Mouse (Mus musculus): ENCODE data around the gene Mycbpap. TPM values are rescaled to one million over a fixed set of nuclear protein-coding genes. Genes with fewer than 3 reads are reported as not detected.

Gene Mycbpap
- total and polyA plus RNA-seq, 3 experiments = 0.12 to 0.17 TPM; not detected in 1

DNA sequence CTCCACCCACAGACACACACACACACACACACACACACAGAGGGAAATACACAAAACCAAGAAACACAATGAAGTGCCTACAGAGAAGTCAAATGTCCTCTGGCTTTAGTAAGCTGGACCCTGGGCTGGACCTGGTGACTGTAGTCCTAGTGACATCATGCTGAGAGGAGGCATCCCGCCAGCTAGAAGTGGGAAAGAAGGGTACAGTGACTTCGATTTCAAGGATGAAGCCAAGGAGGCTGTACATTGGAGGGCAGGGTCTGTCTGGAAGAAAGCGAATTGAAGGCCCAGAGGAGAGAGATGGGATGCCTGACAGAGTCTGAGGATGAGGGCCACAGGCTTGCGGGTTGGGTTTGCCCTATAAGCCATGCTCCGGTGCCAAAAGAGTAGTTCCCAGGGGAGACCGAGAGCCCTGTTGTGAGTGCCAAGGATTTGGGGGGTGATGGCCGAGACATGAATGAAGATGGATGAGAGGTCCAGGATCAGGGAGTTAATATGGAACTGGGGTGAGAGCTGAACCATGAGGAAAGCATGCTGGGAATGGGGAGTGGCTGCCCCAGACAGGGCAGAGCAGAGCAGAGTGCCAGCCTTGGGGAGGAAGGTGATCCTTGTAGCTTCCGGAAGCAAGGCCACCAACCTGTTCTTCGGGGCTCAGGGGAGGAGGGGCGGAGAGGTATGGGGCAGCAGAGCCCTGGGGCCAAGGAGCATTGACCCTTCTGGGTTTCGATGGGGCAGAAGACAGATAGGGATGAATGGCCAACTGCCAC is 32.6 kb downstream of the Mycbpap start:
- H3K9ac ChIP-seq (ENCODE audit: control insufficient read depth, low read depth, low read length, poor library complexity, severe bottlenecking) = no peak overlapping the region
- DNase-seq (ENCODE audit: low read depth, low spot score) = no peak
- TF ChIP-seq GABPA (IDR thresholded peaks at IDR 0.05; ENCODE audit: low read depth, low read length) (no peak), ZKSCAN1 (IDR thresholded peaks at IDR 0.05; ENCODE audit: low read depth, low read length) (no peak), TCF12 (IDR thresholded peaks at IDR 0.05; ENCODE audit: low read depth, low read length) (no peak), RAD21 (IDR thresholded peaks at IDR 0.05; ENCODE audit: low read depth, low read length) (no peak)
- H3K27ac ChIP-seq (ENCODE audit: control insufficient read depth, low read depth, low read length) = no peak overlapping the region
- no peaks in the 10 kb centered on the region for H3K9me3 ChIP-seq (replicated peaks; ENCODE audit: insufficient read depth, low read length)
- no peaks in the 10 kb centered on the region for H3K79me2 ChIP-seq (ENCODE audit: control insufficient read depth, insufficient read depth, low read length, poor library complexity)
- H3K4me1 ChIP-seq (ENCODE audit: control insufficient read depth in 1 of 2, insufficient read depth in 2 of 2, low read length in 2 of 2) = no peaks in the 10 kb centered on the region
- H3K27me3 ChIP-seq (ENCODE audit: control insufficient read depth in 1 of 2, insufficient read depth in 2 of 2, low read length in 2 of 2) = peaks cover 0 to 2% of the 10 kb centered on the region in 2 experiments; a peak in 1 of 4 replicates
- no peak overlapping the region for H3K4me3 ChIP-seq (ENCODE audit: control insufficient read depth in 1 of 2, insufficient read depth in 1 of 2, low read depth in 2 of 2, low read length in 2 of 2)
- H3K36me3 ChIP-seq (ENCODE audit: control insufficient read depth in 1 of 2, insufficient read depth in 2 of 2, low read length in 2 of 2) = no peaks in the 10 kb centered on the region

DNA sequence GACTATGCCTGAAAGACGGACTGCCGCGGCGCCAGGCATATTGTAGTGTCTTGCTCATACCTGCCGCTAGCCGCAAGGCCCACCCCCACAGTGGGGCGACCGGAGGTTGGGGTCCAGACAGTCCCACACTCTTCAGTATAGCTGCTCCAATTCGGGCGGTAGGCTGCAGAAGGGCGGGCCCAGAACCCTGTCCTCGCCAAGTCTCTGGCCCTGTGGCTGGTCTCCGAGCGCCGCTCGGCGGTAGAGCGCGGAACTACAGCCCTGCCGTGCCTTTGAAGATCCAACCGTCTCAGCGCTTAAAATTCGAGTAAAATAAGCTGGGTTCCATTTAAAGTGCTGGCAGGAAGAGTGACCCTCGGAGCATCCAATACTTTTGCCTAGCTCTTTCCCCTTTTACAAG is 35.5 kb downstream of the Mycbpap start, which contains the start of gene Spata20:
TSS of gene Spata20 (minus strand) at position 179 of the 400 bp plus-strand sequence.
- peak; percentile 71 for DNase-seq (ENCODE audit: low read depth, low spot score)
- Histone ChIP-seq H3K36me3 (ENCODE audit: control insufficient read depth in 1 of 2, insufficient read depth in 2 of 2, low read length in 2 of 2) (no peaks in the 10 kb centered on the region), H3K27ac (ENCODE audit: control insufficient read depth, low read depth, low read length) (no peak within 1 kb of the TSS), H3K4me1 (ENCODE audit: control insufficient read depth in 1 of 2, insufficient read depth in 2 of 2, low read length in 2 of 2) (no peaks in the 10 kb centered on the region), H3K27me3 (ENCODE audit: control insufficient read depth in 1 of 2, insufficient read depth in 2 of 2, low read length in 2 of 2) (peaks cover under 1 to 2% of the 10 kb centered on the region in 2 experiments; a peak in 2 of 4 replicates), H3K9me3 (replicated peaks; ENCODE audit: insufficient read depth, low read length) (no peaks in the 10 kb centered on the region), H3K9ac (ENCODE audit: control insufficient read depth, low read depth, low read length, poor library complexity, severe bottlenecking) (no peak within 1 kb of the TSS), H3K4me3 (ENCODE audit: control insufficient read depth in 1 of 2, insufficient read depth in 1 of 2, low read depth in 2 of 2, low read length in 2 of 2) (no peak within 1 kb of the TSS), H3K79me2 (ENCODE audit: control insufficient read depth, insufficient read depth, low read length, poor library complexity) (no peaks in the 10 kb centered on the region)
- no peak for TF ChIP-seq CHD2 (IDR thresholded peaks at IDR 0.05; ENCODE audit: low read length)
- peak; percentile 92 for TF ChIP-seq SMC3 (IDR thresholded peaks at IDR 0.05; ENCODE audit: low read depth, low read length)
- no peak for TF ChIP-seq E2F4 (IDR thresholded peaks at IDR 0.05; ENCODE audit: borderline replicate concordance, low read depth, low read length)
- peak; percentile 94 to 98 (median 94) for TF ChIP-seq CTCF (IDR thresholded peaks at IDR 0.05 in 2 of 3, conservative IDR thresholded peaks at IDR 0.05 in 1 of 3; ENCODE audit: control insufficient read depth in 1 of 3, insufficient read depth in 1 of 3, low read depth in 2 of 3, low read length in 3 of 3, poor library complexity in 1 of 3, severe bottlenecking in 1 of 3)
- TF ChIP-seq ZC3H11A (IDR thresholded peaks at IDR 0.05; ENCODE audit: low read depth, low read length) = peak; percentile 89

DNA sequence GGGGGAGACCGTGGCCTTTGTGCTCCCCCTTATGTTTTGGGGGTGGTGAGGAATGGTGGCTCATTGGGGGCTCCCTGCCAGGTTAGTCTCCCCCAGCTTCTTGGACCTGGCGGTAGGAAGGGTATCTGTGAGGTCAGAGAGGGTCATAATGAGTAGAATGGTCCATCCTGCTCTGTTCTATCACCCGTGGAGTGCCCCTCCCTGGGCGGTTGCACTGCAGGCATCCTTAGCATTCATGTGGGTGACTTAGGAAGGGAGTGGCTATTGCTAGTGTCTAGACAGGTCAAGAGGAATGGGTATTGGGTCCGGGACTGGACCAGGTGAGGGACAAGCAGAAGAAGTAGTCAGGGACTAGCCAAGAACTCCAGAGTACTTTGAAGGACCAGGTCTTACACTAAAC is 36.3 kb downstream of the Mycbpap start:
- Histone ChIP-seq H3K27ac (ENCODE audit: control insufficient read depth, low read depth, low read length) (no peak overlapping the region), H3K4me1 (ENCODE audit: control insufficient read depth in 1 of 2, insufficient read depth in 2 of 2, low read length in 2 of 2) (no peaks in the 10 kb centered on the region), H3K9me3 (replicated peaks; ENCODE audit: insufficient read depth, low read length) (no peaks in the 10 kb centered on the region), H3K36me3 (ENCODE audit: control insufficient read depth in 1 of 2, insufficient read depth in 2 of 2, low read length in 2 of 2) (no peaks in the 10 kb centered on the region), H3K4me3 (ENCODE audit: control insufficient read depth in 1 of 2, insufficient read depth in 1 of 2, low read depth in 2 of 2, low read length in 2 of 2) (no peak overlapping the region), H3K79me2 (ENCODE audit: control insufficient read depth, insufficient read depth, low read length, poor library complexity) (no peaks in the 10 kb centered on the region), H3K27me3 (ENCODE audit: control insufficient read depth in 1 of 2, insufficient read depth in 2 of 2, low read length in 2 of 2) (peaks cover 1 to 6% of the 10 kb centered on the region in 2 experiments; a peak in 3 of 4 replicates), H3K9ac (ENCODE audit: control insufficient read depth, low read depth, low read length, poor library complexity, severe bottlenecking) (no peak overlapping the region)
- no peak for DNase-seq (ENCODE audit: low read depth, low spot score)
- TF ChIP-seq MAFK (IDR thresholded peaks at IDR 0.05; ENCODE audit: borderline replicate concordance, low read depth, low read length) (no peak), POLR2AphosphoS2 (IDR thresholded peaks at IDR 0.05; ENCODE audit: low read length) (no peak), SIN3A (IDR thresholded peaks at IDR 0.05; ENCODE audit: low read length) (no peak), CHD2 (IDR thresholded peaks at IDR 0.05; ENCODE audit: low read length) (no peak), MAZ (IDR thresholded peaks at IDR 0.05; ENCODE audit: low read depth, low read length) (no peak), MXI1 (IDR thresholded peaks at IDR 0.05; ENCODE audit: low read depth, low read length) (no peak), TAL1 (IDR thresholded peaks at IDR 0.05; ENCODE audit: low read length) (no peak), USF2 (IDR thresholded peaks at IDR 0.05; ENCODE audit: borderline replicate concordance in 1 of 2, insufficient read depth in 1 of 2, low read depth in 1 of 2, low read length in 2 of 2) (no peak), EP300 (IDR thresholded peaks at IDR 0.05; ENCODE audit: low read depth in 1 of 2, low read length in 2 of 2) (no peak), NRF1 (IDR thresholded peaks at IDR 0.05; ENCODE audit: insufficient read depth, low read depth, low read length, poor library complexity, severe bottlenecking) (no peak), ELF1 (IDR thresholded peaks at IDR 0.05; ENCODE audit: low read depth, low read length) (no peak), MEF2A (IDR thresholded peaks at IDR 0.05; ENCODE audit: extremely low read depth, insufficient replicate concordance, low read depth, low read length, poor library complexity, severe bottlenecking) (no peak), ETS1 (IDR thresholded peaks at IDR 0.05; ENCODE audit: low read depth, low read length) (no peak), USF1 (IDR thresholded peaks at IDR 0.05; ENCODE audit: low read depth, low read length) (no peak), POLR2AphosphoS5 (IDR thresholded peaks at IDR 0.05; ENCODE audit: borderline replicate concordance, low read depth, low read length) (no peak), MYB (IDR thresholded peaks at IDR 0.05; ENCODE audit: low read depth, low read length) (no peak), ZC3H11A (IDR thresholded peaks at IDR 0.05; ENCODE audit: low read depth, low read length) (no peak)
